Mouse (Mus musculus): ENCODE measurements around the gene Cd38.
"Not testable (repeated sequence)": the region's sequence is repeated elsewhere in the genome, so short reads cannot be mapped to it uniquely, and the experiment has no call there.

Gene Cd38

DNA sequence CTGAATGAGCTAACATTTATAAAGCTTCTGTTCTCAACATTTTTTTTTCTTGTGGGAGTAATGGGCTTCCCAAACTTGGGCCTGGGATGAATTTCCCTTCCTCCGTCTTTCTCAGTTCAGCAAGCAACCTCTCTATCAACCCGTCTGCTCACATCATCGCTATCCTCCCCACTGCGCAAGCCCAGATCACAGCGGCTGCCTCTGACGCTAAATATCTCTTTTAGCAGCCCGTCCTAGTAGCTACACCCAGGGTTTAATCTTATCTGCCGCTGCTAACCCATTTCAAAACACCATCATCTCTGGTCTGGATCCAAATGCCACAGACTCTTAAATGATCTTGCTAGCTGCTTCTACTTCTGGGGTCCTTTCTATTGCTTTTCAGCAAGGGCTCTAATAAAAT, 8.7 kb upstream of the Cd38 start:
- no peak for DNase-seq (ENCODE audit: low spot score in 2 of 2)

DNA sequence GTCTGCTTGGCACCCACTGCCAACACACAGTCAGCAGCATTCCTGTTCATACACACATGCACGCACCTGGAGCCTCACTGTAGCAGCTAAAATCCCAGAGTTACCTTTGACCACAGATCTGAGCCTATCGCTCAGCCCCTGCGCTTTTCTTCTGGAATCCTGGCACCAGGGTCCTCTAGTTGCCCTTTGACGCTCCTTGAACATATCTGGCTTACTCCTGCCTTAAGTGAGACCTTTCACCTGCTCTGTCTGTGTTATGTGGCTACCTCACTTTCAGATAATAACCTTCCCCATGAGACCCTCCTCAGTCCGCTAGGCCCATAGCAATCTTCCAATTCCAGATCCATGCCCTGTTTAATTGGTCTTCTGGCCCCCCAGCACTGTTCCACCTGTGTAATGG, 8.3 kb upstream of the Cd38 start:
- no peak for DNase-seq (ENCODE audit: low spot score in 2 of 2)

DNA sequence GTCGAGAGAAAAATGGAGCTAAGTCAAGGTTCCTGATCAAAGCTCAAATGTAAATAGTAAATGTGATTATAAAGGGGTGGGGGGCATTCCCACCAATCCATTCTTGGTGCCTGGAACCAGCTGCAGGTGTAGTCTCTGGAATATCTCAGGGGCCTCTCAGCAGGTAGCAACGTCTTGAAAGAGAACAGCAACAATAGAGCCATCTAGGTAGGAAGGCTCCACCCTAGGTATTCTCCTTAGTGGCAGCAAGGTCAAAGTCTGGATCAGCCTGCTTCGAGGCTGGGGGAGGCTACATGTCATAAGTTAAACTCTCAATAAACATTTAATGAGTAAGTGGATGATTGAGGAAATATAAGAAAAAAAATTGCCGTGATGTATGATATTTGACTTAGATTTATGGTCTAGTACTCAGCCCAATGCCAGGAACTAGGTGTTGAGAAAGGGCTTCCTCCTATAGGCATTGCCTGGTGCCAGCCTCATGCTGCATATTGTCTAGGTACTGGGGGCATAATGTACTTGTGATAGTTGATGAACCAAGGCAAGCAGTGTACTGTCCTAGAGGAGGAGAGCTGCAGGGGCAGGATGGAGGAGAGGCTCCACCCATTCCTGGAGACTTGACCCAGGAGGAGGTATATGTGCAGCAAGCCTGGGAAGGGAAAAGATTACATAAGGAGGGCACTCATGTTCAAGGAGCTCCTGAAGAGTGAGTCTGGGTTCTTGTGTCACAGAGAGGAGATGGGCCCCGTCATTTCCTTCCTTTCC, 7.5 kb upstream of the Cd38 start:
- DNase-seq (ENCODE audit: low spot score in 2 of 2) = no peak

DNA sequence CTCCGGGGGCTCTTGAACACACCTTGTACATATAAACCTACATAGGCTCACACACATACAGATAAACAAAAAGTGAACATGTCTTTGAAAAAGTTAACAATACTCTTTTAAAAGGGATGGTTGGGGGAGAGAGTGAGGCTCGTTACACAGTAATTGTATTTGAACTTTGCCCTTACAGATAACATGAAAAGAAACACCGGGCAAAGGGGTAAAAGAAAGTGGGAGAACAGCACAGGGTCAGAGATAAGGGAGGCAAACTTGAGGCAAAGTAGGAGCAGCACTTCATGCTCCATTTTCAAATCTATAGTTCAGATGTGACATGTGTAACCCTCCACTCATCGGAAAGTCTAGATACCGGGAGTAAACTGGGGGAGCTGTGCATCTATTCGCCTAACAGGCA, 4.7 kb upstream of the Cd38 start:
- no peak for DNase-seq (ENCODE audit: low spot score in 2 of 2)

DNA sequence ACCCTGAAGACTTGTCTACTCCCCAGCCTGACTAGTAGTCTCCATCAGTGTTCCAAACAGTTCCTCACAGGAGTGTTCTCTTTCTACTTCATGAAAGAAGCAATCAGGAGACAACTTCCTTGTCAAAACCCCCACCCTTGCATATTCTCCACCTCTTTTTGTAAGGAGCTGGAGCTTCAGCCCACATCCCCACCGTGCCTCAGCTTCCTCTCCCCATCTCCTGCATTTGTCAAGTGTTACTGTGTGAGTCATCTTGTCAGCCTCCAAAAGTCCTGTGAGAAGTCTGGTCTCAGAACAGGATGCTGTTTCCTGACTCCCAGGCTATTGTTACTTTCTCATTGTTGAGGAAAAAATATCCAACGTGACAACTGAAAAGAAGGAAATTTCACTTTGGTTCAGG, 3.0 kb upstream of the Cd38 start:
- DNase-seq (ENCODE audit: low spot score in 2 of 2) = no peak

DNA sequence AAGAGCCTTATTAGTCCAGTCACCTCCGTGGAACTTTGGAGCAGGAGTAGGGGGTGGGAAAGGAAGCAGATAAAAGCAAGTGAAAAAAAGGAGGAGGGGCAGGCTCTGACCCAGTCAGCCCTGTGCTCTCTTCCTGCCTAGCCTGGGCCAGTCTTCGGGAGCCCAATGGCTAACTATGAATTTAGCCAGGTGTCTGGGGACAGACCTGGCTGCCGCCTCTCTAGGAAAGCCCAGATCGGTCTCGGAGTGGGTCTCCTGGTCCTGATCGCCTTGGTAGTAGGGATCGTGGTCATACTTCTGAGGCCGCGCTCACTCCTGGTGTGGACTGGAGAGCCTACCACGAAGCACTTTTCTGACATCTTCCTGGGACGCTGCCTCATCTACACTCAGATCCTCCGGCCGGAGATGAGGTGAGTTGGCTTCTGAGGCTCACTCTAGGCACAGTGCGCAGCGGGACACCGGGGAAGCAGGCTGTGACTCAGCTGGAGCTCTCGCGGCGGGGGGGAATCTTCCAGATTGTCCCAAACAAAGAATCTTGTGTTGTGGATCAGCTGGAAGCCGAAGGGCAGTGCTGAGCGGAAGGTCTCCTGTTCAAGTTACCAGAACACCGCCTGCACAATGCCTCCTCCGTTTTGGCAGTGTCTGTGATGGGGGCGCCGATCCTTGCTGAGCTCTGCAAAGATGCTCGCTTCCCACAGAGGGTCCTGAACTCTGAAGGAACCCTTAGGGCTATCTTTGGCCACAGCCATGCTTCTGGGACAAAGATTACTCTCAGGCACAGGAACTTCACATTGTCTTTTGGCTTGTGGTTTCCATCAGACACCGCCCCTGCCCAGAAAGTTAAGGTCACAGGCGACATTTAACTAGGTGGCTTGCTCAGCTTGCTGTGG, 603 bp downstream of the Cd38 start:
- DNase-seq (ENCODE audit: low spot score in 2 of 2) = peak; percentile 42 to 44

DNA sequence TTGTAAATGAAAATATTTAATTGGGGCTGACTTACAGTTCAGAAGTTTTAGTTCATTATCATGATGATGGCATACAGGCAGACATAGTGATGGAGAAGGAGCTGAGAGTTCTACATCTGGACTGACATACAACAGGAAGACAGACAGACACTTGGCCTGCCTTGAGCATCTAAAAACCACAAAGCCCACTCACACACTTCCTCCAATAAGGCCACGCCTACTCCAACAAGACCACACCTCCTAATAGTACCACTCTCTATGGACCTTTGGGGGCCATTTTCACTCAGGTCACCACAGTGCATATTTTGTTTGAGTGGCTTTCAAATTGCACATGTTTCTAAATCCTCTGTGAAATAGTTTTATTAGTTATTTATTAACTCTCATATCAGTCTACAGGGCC, 3.5 kb downstream of the Cd38 start:
- DNase-seq (ENCODE audit: low spot score in 2 of 2) = no peak

DNA sequence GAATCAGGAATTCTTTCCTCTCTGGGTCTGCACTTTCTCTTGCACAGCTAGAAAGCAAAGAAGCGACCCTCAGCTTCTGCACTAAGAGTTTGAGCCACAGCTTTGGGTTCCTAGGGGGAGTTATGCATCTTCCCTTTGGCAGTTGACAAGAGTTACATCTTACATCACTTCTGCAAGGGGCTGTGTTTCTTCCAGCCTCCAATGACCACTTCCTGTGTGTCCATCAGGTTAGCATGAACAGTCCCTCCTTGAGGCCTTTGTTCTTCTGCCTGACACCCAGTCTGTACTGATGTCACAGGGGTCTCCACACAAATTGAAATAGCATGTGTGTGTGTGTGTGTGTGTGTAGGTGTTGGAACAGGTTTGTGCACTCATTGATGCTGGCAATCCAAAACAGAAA, 4.3 kb downstream of the Cd38 start:
- DNase-seq (ENCODE audit: low spot score in 2 of 2) = no peak

DNA sequence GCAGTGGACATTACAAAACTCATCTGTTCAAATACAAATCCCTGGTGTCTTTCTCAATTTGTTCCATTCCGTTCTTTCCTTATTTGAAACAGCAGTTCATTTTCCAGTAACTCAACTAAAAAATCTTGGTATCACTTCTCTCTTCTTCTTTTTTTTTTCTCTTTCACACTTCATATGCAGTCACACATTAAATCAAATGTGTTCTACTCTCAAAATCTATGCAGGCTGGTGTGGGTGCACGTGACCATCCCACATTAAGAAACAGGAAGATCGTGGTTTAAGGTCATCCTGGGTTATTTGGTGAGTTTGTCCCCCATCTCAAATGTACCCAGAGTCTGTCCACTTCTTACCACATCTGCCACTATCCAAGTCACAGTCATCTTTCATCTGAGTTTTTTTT, 13.7 kb downstream of the Cd38 start:
- peak in 1 of 2 experiments; percentile 36 for DNase-seq (ENCODE audit: low spot score in 2 of 2)

DNA sequence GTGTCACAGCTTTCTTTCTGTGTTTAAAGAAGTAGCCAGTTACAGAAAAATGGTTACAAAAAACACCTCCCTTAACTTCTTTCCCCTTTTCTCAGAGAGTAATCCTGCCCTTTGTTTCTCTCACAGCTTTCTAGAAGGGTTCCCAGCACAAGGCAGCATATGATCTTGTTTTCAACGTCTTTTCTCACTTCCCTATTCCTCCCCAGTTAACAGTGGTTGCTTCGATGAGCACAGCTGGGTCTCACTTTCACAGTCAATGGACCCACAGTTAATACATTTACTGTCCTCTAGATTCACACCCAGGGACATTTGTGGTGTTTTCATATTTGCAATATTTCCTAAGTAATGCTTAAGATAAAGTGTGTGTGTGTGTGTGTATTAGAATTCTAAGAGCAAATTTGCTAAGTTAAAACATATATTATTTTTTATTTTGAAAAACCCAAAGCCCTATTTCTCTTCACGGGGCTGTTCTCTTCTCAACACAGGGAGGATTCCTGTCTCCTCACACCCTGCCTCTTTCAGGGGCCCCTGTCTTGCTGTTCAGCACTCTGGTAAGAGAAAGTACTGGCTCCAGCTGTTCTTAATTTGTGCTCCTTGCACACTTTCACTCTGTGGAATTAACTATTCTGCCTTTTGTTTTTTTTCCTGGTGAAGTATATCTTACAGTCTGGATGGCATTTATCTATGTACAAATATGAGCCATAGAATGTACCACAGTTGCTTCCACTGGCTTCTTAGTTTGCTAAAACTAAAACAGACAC, 16.9 kb downstream of the Cd38 start:
- no peak for DNase-seq (ENCODE audit: low spot score in 2 of 2)

DNA sequence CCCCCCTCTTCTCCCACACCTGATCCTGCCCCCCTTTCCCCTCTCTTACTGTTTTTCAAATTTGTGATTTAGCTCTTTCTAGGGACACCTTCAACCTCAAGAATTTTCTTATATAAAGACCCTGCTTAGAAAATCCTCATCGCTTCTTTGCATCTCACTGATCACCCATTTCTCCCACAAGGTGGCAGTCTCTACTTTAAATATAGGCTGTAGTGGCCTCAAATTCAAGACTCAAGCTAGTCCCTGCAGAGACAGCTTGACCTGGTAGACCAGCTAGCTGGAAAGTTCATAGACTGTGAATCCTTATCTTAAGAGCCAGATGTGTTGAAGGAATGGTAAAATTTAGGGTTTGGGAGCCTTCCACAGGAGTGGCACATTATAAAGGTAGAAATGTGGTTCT, 24.0 kb downstream of the Cd38 start:
- DNase-seq (ENCODE audit: low spot score in 2 of 2) = peak; percentile 63

DNA sequence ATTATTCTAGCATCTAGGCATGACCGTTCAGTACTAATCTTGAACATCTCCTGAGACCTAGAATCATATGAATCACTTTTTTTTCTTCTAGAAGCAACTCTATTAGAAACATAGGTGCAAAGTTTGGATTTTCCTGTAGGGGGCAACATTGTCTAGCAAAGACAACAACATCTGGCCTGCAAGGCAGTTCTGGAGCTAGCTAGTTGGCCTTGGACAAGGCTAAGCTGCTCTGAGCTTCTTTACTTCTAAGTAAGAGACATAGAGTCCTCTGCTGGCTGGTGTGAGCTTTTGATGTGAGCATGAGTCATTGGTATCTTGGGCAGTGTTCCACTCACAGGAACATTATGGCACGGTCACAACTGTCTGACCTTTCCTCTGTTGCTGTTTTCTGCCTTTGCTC, 25.8 kb downstream of the Cd38 start:
- DNase-seq (ENCODE audit: low spot score in 2 of 2) = peak; percentile 26 to 28

DNA sequence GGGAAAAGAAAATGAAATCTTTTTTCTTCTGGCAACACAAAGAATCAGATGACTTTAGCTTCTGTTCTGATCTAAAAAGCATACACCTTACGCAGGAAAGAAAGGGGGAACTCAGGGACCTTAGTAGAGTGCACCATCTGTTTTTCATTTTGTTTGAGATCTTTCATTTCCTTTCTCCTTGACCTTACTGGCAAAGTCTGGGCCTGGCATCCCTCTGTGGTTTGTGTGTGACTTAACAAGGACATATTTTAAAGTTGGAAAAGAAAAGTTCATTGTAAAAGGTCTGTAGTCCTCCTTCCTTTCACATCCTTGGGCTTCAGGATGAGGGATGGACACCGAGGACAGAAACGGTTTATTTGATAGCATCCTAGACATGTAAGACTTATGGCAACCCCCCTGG, 27.6 kb downstream of the Cd38 start:
- DNase-seq (ENCODE audit: low spot score in 2 of 2) = no peak

DNA sequence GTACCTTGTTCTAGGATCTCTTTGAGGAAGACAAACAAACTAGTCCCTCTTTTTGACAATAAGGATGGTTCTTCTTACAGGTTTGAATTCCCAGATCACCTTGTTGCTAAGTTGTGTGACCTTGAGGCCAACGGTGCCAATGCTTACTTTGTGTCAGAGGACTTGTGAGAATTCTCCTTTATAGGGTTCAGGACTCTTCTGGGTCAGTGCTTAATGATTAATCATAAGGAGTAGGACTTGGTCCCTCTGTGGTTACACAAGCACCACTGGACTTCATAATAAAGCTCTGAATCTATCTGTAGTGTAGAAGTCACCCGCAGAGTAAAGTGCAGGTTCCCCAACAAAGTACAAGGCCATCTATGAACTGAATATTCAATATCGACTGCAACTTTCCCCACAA, 36.3 kb downstream of the Cd38 start:
- DNase-seq (ENCODE audit: low spot score in 2 of 2) = no peak

DNA sequence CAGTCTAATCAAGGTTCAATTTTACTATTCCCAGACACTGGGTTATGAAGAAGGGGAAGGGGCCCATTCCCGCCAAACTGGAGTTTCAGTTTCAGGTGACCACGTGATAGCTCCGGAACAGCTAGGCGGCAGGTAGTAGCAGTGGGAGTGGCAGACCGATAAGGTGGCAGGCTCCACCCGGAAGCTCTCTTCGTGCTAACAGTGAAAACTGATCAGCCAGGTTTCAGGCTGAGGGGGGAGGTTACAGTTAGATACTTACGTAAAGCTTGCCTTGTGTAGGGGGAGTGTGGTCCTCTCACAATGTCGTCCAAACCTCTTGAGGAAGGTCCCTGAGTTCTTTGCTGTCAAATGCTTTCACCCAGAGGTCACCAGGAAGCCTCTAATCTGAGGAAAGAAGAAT, 40.9 kb downstream of the Cd38 start:
- DNase-seq (ENCODE audit: low spot score in 2 of 2) = no peak

DNA sequence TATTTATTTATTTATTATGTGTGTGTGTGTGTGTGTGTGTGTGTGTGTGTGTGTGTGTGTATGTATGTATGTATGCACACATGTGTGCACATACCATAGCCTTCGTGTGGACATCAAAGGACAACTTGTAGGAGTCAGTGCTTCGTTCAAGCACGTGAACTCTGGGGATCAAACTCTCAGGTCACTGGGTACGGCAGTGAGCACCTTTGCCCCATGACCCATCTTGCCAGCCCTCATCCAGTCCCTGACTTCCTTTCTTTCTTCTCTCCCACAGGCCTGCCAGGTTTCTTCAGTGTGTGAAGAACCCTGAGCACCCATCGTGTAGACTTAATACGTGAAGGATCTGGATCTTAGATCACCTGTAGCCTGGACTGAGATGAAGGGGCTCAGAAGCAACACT, 41.7 kb downstream of the Cd38 start:
- no peak for DNase-seq (ENCODE audit: low spot score in 2 of 2)

DNA sequence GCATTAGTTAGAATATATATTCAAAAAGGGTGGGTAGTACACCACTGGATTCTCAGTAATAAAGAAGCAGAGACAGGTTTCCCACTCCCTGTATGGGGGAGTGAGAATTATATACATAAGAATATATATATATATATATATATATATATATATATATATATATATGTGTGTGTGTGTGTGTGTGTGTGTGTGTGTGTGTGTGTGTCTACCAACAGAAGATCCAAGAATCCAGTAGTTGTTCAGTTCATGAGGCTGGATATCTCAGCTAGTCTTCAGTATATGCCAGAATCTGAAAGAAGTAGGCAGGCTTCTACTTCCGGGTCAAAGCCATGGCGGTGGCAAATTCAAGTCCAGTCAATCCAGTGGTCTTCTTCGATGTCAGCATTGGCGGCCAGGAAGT, 44.5 kb downstream of the Cd38 start, which contains the start of gene Gm7879:
Gm7879 (plus strand) TSS at position 301 of the 400 bp plus-strand sequence.
- not testable (repeated sequence) for DNase-seq (ENCODE audit: low spot score in 2 of 2)

DNA sequence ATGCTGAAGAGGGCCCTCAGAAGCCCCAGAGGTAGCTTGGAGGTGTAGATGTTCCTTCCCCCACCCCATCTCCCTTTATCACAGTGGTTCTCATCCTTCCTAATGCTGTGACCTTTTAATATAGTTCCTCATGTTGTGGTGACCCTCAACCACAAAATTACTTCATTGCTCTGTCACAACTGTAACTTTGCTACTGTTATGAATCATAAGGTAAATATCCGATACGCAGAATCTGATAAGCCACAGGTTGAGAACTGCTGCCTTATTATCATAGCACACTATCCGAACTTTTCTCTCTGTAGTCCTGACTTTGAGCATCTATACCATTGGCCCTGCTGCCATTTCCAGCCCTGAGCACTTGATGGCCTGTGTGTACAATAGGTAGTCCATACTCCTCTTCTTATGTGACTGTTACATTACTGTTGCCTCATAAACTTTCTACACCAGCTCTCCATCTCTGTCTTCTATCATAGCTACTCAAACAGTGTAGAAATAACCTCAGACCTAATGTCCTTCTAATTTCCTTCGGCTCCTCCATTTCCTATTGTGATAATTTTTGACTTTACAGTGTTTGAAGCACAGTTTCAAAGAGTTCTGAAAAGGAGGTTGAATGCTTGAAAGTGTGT, 47.0 kb downstream of the Cd38 start:
- DNase-seq (ENCODE audit: low spot score in 2 of 2) = no peak

DNA sequence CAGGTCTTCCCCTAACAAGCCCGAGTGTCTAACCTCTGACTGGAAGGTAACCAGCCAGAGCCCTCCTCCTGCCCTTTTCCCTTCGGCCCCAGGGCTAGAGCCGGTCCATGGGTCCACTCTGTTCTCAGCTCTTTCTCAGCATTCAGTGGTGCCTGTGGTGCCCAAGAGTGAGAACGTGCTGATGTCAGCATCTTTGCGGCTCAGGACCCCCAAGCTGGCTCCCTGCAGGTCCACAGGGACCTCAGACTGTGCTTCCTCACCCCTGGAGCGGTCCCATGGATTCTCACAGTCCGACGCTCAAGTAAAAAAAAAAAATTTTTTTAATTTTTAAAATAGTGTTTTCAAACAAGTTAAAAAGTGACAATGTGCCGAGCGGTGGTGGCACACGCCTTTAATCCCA, 53.5 kb downstream of the Cd38 start:
- DNase-seq (ENCODE audit: low spot score in 2 of 2) = no peak

DNA sequence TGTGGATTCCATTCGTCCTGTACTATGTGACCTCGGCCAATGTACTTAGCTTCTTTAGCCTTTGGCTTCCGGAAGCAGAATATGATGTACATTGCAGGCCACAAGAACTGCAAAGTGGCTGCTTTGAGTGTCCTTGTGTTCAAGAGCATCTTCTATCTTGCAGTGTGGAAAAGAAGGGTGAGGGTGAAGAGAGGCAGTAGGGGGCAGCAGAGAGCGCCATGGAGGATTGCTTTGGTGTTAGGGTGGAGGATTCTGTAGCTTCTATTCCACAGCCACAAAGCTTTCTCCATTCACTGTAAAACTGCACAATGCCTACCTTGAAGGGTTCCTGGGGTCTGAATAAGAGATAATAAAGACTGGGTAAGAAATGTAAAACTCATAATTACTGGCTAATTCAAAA, 55.6 kb downstream of the Cd38 start:
- DNase-seq (ENCODE audit: low spot score in 2 of 2) = peak in 1 of 2 experiments; percentile 58

DNA sequence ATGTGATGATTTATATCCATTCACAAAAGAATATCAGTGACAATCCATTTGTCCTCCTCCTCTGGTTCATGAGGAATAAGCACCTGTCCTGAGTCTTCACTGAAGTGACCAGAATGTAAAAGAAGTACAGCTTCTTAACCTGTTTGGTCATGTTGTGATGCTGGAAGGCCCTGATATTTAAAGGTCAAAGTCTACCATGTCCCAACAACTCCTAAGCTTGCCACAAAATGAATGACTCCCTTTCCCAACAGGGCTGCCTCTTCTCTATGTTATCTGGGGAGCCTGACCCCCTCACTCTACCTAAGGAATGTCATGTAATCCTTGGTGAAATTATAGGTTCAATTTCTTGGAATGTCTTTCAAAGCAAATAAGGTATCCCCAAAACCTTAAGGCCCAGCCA, 59.4 kb downstream of the Cd38 start:
- DNase-seq (ENCODE audit: low spot score in 2 of 2) = no peak

DNA sequence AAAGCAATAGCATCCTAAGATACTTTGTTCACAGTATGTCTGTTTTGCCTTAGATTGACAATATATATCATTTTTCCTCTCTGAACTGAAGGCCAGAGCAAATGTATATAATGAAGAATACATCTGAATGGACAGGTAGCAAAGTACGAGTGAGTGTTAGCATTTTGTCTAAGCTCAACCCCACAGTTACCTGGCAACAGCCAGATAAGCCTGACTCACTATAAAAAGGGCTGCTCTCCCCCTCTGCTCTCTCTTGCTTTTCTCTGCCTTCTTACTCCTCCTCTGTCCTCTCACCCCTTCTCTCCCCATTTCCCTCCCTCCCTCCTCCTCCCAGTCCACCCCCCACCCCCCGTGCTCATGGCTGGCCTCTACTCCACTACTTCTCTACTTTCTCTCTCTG, 64.9 kb downstream of the Cd38 start:
- DNase-seq (ENCODE audit: low spot score in 2 of 2) = no peak
